ENCODE assay signal across 8 mouse cellular contexts in the genomic region with DNA sequence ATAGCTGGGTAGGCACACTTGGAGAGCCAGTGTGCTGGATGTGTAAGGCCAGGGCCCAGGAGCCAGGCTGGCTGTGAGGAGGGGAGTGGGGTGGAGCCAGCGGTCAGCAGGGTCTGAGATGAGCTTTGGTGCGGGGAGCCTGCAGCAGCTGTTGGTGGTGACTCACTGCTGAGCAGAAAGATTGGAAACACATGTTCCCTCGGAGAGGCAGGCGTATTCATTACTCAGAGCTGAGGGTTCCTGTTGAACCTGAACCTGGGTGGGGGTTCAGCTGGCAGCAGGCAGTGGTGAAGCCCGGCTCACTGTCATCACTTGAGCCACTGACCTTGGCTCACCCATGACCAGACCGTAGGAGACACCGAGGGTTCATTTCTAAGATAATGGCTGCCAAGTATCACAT. TPM values are rescaled to one million over a fixed set of nuclear protein-coding genes. Genes with fewer than 3 reads are reported as not detected.
DNase-seq lines count a peak whose midpoint lies in the region; ATAC-seq and TF ChIP-seq lines count a peak whose summit lies in the region.

No protein-coding gene starts in this region.

- H3K27me3 ChIP-seq in lung, embryonic 14.5 days (ENCODE audit: insufficient read depth, low read length), result no peaks in the 10 kb centered on the region
- no peaks in the 10 kb centered on the region for H3K27me3 ChIP-seq in heart, embryonic 12.5 days (replicated peaks)
- H3K27me3 ChIP-seq in liver, postnatal 0 days (ENCODE audit: insufficient read depth, low read length), result 0 out of 2 replicates have a peak, but pooled peaks cover 2% of the 10 kb centered on the region

- TF ChIP-seq EP300 in liver, postnatal 0 days (IDR thresholded peaks at IDR 0.05; ENCODE audit: low read depth), result no peak

- peak overlapping the region; percentile 54; the same call in 1 of the 2 replicates for H3K27ac ChIP-seq in lung, embryonic 14.5 days (ENCODE audit: low read depth)
- peak overlapping the region; percentile 58 for H3K27ac ChIP-seq in heart, embryonic 12.5 days (ENCODE audit: poor library complexity, severe bottlenecking)
- no peak overlapping the region for H3K27ac ChIP-seq in liver, postnatal 0 days (ENCODE audit: low read depth)

- DNase-seq in lung, embryonic 14.5 days, result peak; percentile 54
- no peak for DNase-seq in lung, adult 2 months
- DNase-seq in embryo, embryonic 10.5 days (ENCODE audit: low spot score), result peak; percentile 70
- DNase-seq in lung, postnatal 36 days, result peak; percentile 54
- no peak for DNase-seq in liver, postnatal 0 days

- H3K4me1 ChIP-seq in lung, embryonic 14.5 days (ENCODE audit: insufficient read depth), result peaks cover 27% of the 10 kb centered on the region
- peaks cover 34% of the 10 kb centered on the region for H3K4me1 ChIP-seq in lung, adult 2 months (ENCODE audit: control insufficient read depth, insufficient read depth, low read length)
- peaks cover 49% of the 10 kb centered on the region for H3K4me1 ChIP-seq in heart, embryonic 12.5 days (replicated peaks)
- peaks cover 6% of the 10 kb centered on the region; the same call in 1 of the 2 replicates for H3K4me1 ChIP-seq in liver, postnatal 0 days (ENCODE audit: insufficient read depth)

- 40% methylated on average over 7 of the region's 7 CpGs for WGBS in lung, embryonic 14.5 days
- WGBS in lung, adult 2 months, result 62% methylated on average over 7 of the region's 7 CpGs
- 33% methylated on average over 7 of the region's 7 CpGs for WGBS in heart, embryonic 12.5 days
- 80% methylated on average over 7 of the region's 7 CpGs for WGBS in liver, postnatal 0 days (ENCODE audit: insufficient replicate concordance)

- H3K36me3 ChIP-seq in lung, embryonic 14.5 days (ENCODE audit: insufficient read depth), result no peaks in the 10 kb centered on the region
- H3K36me3 ChIP-seq in heart, embryonic 12.5 days, result no peaks in the 10 kb centered on the region
- H3K36me3 ChIP-seq in liver, postnatal 0 days (replicated peaks; ENCODE audit: insufficient read depth, low read length), result no peaks in the 10 kb centered on the region

- H3K4me2 ChIP-seq in lung, embryonic 14.5 days, result no peak overlapping the region
- no peak overlapping the region for H3K4me2 ChIP-seq in heart, embryonic 12.5 days
- no peak overlapping the region for H3K4me2 ChIP-seq in liver, postnatal 0 days (ENCODE audit: low read depth, low read length)

- no peak for TF ChIP-seq POLR2A in lung, adult 2 months (IDR thresholded peaks at IDR 0.05; ENCODE audit: borderline replicate concordance, extremely low read depth, low read depth, low read length)

- TF ChIP-seq CTCF in lung, embryonic 14.5 days (IDR thresholded peaks at IDR 0.05; ENCODE audit: low read depth), result no peak
- TF ChIP-seq CTCF in lung, adult 2 months (IDR thresholded peaks at IDR 0.05; ENCODE audit: insufficient read depth, low read length), result no peak
- TF ChIP-seq CTCF in liver, postnatal 0 days (IDR thresholded peaks at IDR 0.05; ENCODE audit: low read depth), result no peak

- peak; percentile 22 for ATAC-seq in lung, embryonic 14.5 days (ENCODE audit: insufficient read depth)
- peak; percentile 27; the same call in 1 of the 2 replicates for ATAC-seq in heart, embryonic 12.5 days (ENCODE audit: insufficient number of reproducible peaks, low FRiP score)
- no peak for ATAC-seq in CD4-positive, CD25-positive, alpha-beta regulatory T cell, adult 4 months
- no peak for ATAC-seq in monocyte, adult 5-6 weeks (replicated peaks; ENCODE audit: insufficient number of reproducible peaks, low FRiP score, low TSS enrichment, poor library complexity, severe bottlenecking)
- ATAC-seq in liver, postnatal 0 days, result no peak

- no peak overlapping the region for H3K9ac ChIP-seq in lung, embryonic 14.5 days
- H3K9ac ChIP-seq in heart, embryonic 12.5 days, result no peak overlapping the region
- H3K9ac ChIP-seq in liver, postnatal 0 days (replicated peaks), result no peak overlapping the region

- no peak overlapping the region for H3K4me3 ChIP-seq in lung, embryonic 14.5 days (ENCODE audit: low read depth, low read length)
- no peak overlapping the region for H3K4me3 ChIP-seq in lung, adult 2 months (replicated peaks; ENCODE audit: extremely low read depth, low read depth, low read length)
- H3K4me3 ChIP-seq in heart, embryonic 12.5 days, result no peak overlapping the region
- H3K4me3 ChIP-seq in liver, postnatal 0 days (ENCODE audit: low read depth, low read length), result no peak overlapping the region

- no peaks in the 10 kb centered on the region for H3K9me3 ChIP-seq in lung, embryonic 14.5 days (ENCODE audit: low read depth, low read length)
- no peaks in the 10 kb centered on the region for H3K9me3 ChIP-seq in heart, embryonic 12.5 days (replicated peaks)
- no peaks in the 10 kb centered on the region for H3K9me3 ChIP-seq in liver, postnatal 0 days (ENCODE audit: low read length)

RNA-seq across cellular contexts. Expression of a gene that starts 9.6 kb away (rescaled TPM):
- 87.3 and 90.4 TPM in 2 replicates for polyA plus RNA-seq in lung, embryonic 14.5 days (2014; fragmentation: Nextera tagmentation; extraction: Ambion mirVana)
- polyA plus RNA-seq in lung, adult 2 months (2012; rRNA removed), result 353 and 397 TPM in 2 replicates
- polyA plus RNA-seq in heart, embryonic 12.5 days (2016; fragmentation: Nextera tagmentation; extraction: Ambion mirVana), result 68.9 and 72.1 TPM in 2 replicates
- polyA plus RNA-seq in CD4-positive, CD25-positive, alpha-beta regulatory T cell, adult 4 months (2017; shearing (Covaris generic)), result 10 to 100 TPM in 1 of 2 experiments, 1 to 10 TPM in 1; 9.5 to 10.5 TPM
- total RNA-seq in monocyte, adult 5-6 weeks (2017), result 19.4 to 46.1 TPM (median 27.0 TPM) in 3 replicates
- 8.4 TPM in 2 replicates for polyA plus RNA-seq in liver, postnatal 0 days (2015; fragmentation: Nextera tagmentation; extraction: Ambion mirVana)

RNA-seq across cellular contexts. Expression of a gene that starts 22.9 kb away (rescaled TPM):
- 0.57 and 0.62 TPM in 2 replicates for polyA plus RNA-seq in lung, embryonic 14.5 days (2014; fragmentation: Nextera tagmentation; extraction: Ambion mirVana)
- polyA plus RNA-seq in lung, adult 2 months (2012; rRNA removed), result 0.28 and 0.32 TPM in 2 replicates
- polyA plus RNA-seq in heart, embryonic 12.5 days (2016; fragmentation: Nextera tagmentation; extraction: Ambion mirVana), result 0.23 and 0.24 TPM in 2 replicates
- polyA plus RNA-seq in CD4-positive, CD25-positive, alpha-beta regulatory T cell, adult 4 months (2017; shearing (Covaris generic)), result under 1 TPM; 0.32 to 0.52 TPM
- total RNA-seq in monocyte, adult 5-6 weeks (2017), result 1.6 to 2.8 TPM in 2 of 3 replicates, not detected in the other
- polyA plus RNA-seq in liver, postnatal 0 days (2015; fragmentation: Nextera tagmentation; extraction: Ambion mirVana), result 0.05 TPM in 1 of 2 replicates, not detected in the other

RNA-seq across cellular contexts. Expression of a gene that starts 36.7 kb away (rescaled TPM):
- 2.9 and 3.8 TPM in 2 replicates for polyA plus RNA-seq in lung, embryonic 14.5 days (2014; fragmentation: Nextera tagmentation; extraction: Ambion mirVana)
- 259 and 311 TPM in 2 replicates for polyA plus RNA-seq in lung, adult 2 months (2012; rRNA removed)
- 4.5 and 5.1 TPM in 2 replicates for polyA plus RNA-seq in heart, embryonic 12.5 days (2016; fragmentation: Nextera tagmentation; extraction: Ambion mirVana)
- 100 to 1,000 TPM in 1 of 2 experiments, 10 to 100 TPM in 1; 93.7 to 163 TPM for polyA plus RNA-seq in CD4-positive, CD25-positive, alpha-beta regulatory T cell, adult 4 months (2017; shearing (Covaris generic))
- total RNA-seq in monocyte, adult 5-6 weeks (2017), result 16.7 to 76.6 TPM (median 44.4 TPM) in 3 replicates
- 68.3 and 74.1 TPM in 2 replicates for polyA plus RNA-seq in liver, postnatal 0 days (2015; fragmentation: Nextera tagmentation; extraction: Ambion mirVana)

RNA-seq across cellular contexts. Expression of a gene that starts 53.7 kb away (rescaled TPM):
- 27.7 and 31.4 TPM in 2 replicates for polyA plus RNA-seq in lung, embryonic 14.5 days (2014; fragmentation: Nextera tagmentation; extraction: Ambion mirVana)
- polyA plus RNA-seq in lung, adult 2 months (2012; rRNA removed), result 55.9 and 61.9 TPM in 2 replicates
- polyA plus RNA-seq in heart, embryonic 12.5 days (2016; fragmentation: Nextera tagmentation; extraction: Ambion mirVana), result 23.6 and 23.7 TPM in 2 replicates
- 10 to 100 TPM; 12.9 to 13.6 TPM for polyA plus RNA-seq in CD4-positive, CD25-positive, alpha-beta regulatory T cell, adult 4 months (2017; shearing (Covaris generic))
- total RNA-seq in monocyte, adult 5-6 weeks (2017), result 16.7 to 31.7 TPM (median 22.8 TPM) in 3 replicates
- 7.5 and 7.8 TPM in 2 replicates for polyA plus RNA-seq in liver, postnatal 0 days (2015; fragmentation: Nextera tagmentation; extraction: Ambion mirVana)

Comparison
In these comparisons a context has a peak if more than half of its experiments do, and no peak if none do; other contexts are left out.
1. DNase-seq: peak in lung, embryonic 14.5 days (single experiment), embryo, embryonic 10.5 days (single experiment) and lung, postnatal 36 days (single experiment); none in lung, adult 2 months (single experiment) and liver, postnatal 0 days (single experiment).
2. RNA of a gene that starts 36.7 kb away (polyA plus RNA-seq): 259 to 311 TPM in lung, adult 2 months, 93.7 to 163 TPM in CD4-positive, CD25-positive, alpha-beta regulatory T cell, adult 4 months and 68.3 to 74.1 TPM in liver, postnatal 0 days; 4.5 to 5.1 TPM in heart, embryonic 12.5 days and 2.9 to 3.8 TPM in lung, embryonic 14.5 days; every median in the first group is over 10 times any median in the second.
3. ATAC-seq: peak in lung, embryonic 14.5 days (single experiment) and heart, embryonic 12.5 days (single experiment); none in CD4-positive, CD25-positive, alpha-beta regulatory T cell, adult 4 months (single experiment), monocyte, adult 5-6 weeks (single experiment) and liver, postnatal 0 days (single experiment).